Mouse (Mus musculus) telencephalon, adult 2 months (tissue): Measurements from ENCODE around the gene Gm11114.

Experiments
- DNase-seq: peaks from one replicate; pipeline ENCODE4 v3.0.0-alpha.2; 2011; ENCODE audit warnings: low read depth, low spot score

The Gm11114 gene

DNA sequence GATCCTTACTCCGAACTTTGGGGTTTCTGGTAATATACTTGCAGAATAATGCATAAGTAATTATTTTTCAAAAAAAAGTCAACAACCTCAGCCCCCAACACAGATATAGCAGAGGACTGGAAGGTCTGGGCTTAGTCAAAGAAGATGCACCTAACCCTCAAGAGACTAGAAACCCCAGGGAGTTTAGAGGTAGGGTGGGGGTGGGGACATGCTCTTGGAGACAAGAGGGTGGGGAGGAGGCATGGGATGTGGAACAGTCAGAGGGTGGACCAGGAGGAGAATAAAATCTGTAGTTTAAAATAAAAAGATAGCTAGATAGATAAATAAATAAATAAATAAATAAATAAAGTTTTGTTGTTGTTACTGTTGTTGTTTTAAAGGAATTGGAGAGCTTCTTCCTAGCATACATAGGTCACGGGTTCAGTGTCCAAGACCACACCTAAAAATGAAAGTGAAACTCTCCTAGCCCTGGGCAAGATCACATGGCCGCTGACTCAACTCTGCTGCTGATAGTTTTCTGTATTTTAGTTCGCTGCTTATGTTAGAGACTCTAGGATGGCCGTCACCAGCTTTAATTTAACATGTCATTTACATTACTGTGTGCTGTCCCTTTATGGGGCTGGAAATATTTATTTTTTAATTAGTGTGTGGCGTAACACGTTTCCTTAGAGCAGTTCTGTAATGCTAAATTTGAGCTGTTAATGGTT is 44.7 kb downstream of the Gm11114 start:
- no peak for DNase-seq
